Mouse (Mus musculus): Measurements from ENCODE around the gene Kpna7.

- TF ChIP-seq CTCF (IDR thresholded peaks at IDR 0.05; ENCODE audit: low read depth, low read length) (no peak), POLR2A (IDR thresholded peaks at IDR 0.05; ENCODE audit: borderline replicate concordance, low read depth, low read length) (no peak)
These were observed 129.4 kb downstream of the Kpna7 start for GRCm38 (mm10) chr5:144954432-144954831.
